Mouse (Mus musculus) liver, adult 2 months (tissue): ENCODE measurements at regions not wholly inside any gene's neighbourhood (a gene's known extent, or its start where the extent isn't known, plus 50 kb on each side); places are given as distances from the start of the nearest gene placed in this dataset.

Experiments used
- DNase-seq: peaks from one replicate; pipeline ENCODE4 v3.0.0-alpha.2; 2011; ENCODE audit warnings: low read depth, low spot score; ENCODE audit errors: extremely low read depth
- H3K27ac ChIP-seq: fragments of 200-500 bp; replicated peaks from 2 replicates; pipeline ENCODE4 v1.5.1; 2012; ENCODE audit warnings: low read depth, mild to moderate bottlenecking, control low read depth, inconsistent platforms, low read length; ENCODE audit not compliant: insufficient read depth
- H3K27me3 ChIP-seq: fragments of 200-500 bp; 2 replicates; pipeline ENCODE4 v1.6.1; 2012; ENCODE audit warnings: mild to moderate bottlenecking, moderate library complexity, low read length, inconsistent platforms; ENCODE audit not compliant: control insufficient read depth, insufficient read depth
- H3K36me3 ChIP-seq: fragments of 200-500 bp; 2 replicates; pipeline ENCODE4 v1.6.1; 2012; ENCODE audit warnings: low read length, inconsistent platforms; ENCODE audit not compliant: control insufficient read depth, insufficient read depth
- H3K4me1 ChIP-seq: fragments of 200-500 bp; 2 replicates; pipeline ENCODE4 v1.6.1; 2011; ENCODE audit warnings: low read length; ENCODE audit not compliant: control insufficient read depth, insufficient read depth
- H3K4me3 ChIP-seq: fragments of 200-500 bp; 2 replicates; pipeline ENCODE4 v1.5.1; 2011; ENCODE audit warnings: low read depth, mild to moderate bottlenecking, control low read depth, low read length, moderate library complexity; ENCODE audit not compliant: insufficient read depth
- H3K79me2 ChIP-seq: fragments of 200-500 bp; 2 replicates; pipeline ENCODE4 v1.6.1; 2012; ENCODE audit warnings: inconsistent platforms, mild to moderate bottlenecking, low read length, moderate library complexity; ENCODE audit not compliant: control insufficient read depth, insufficient read depth
- H3K9ac ChIP-seq: fragments of 200-500 bp; 2 replicates; pipeline ENCODE4 v1.6.1; 2012; ENCODE audit warnings: low read depth, mild to moderate bottlenecking, control low read depth, inconsistent platforms, low read length
- CTCF ChIP-seq: fragments of 200-500 bp; IDR thresholded peaks from 2 replicates; pipeline ENCODE4 v1.5.1; 2011; ENCODE audit warnings: low read depth, low read length, control low read depth
- POLR2A ChIP-seq: fragments of 200-500 bp; IDR thresholded peaks from 2 replicates; pipeline ENCODE4 v1.6.1; 2011; ENCODE audit warnings: low read length, control low read depth; ENCODE audit not compliant: insufficient read depth; ENCODE audit errors: extremely low read depth
- WGBS: fragments of 180-500 bp; shearing (Covaris S2); methylation state at CpG from one replicate; pipeline ENCODE4 v1.1.7; 2018; 5-methylcytosine and 5-hydroxymethylcytosine counted together

DNA sequence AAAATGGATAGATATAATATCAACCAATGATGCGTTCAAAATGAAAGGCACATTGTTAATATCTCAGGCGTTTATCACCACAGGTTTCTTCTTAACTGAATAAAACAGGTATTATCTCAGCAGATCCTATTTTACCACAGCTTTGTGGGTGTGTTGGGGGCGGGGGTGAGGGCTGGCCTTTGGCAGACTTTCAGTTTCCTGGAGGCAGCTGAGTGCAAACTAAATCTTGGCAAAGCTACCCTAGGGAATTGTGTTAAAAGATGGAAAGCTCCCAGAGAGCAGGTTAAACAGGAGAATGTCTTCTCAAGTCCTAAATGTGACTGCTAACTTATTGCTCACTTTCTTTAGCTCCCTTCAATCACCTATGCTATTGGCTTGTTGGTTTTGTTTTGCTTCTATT is 223.8 kb downstream of the Kdm4c start:
- Histone ChIP-seq H3K27me3 (no peaks in the 10 kb centered on the region), H3K4me3 (no peak overlapping the region), H3K9ac (no peak overlapping the region), H3K36me3 (no peaks in the 10 kb centered on the region), H3K4me1 (no peaks in the 10 kb centered on the region), H3K27ac (no peak overlapping the region), H3K79me2 (no peaks in the 10 kb centered on the region)
- no peak for DNase-seq
- WGBS, result 45% methylated on average over 3 of the region's 3 CpGs
- TF ChIP-seq CTCF (no peak), POLR2A (no peak)

DNA sequence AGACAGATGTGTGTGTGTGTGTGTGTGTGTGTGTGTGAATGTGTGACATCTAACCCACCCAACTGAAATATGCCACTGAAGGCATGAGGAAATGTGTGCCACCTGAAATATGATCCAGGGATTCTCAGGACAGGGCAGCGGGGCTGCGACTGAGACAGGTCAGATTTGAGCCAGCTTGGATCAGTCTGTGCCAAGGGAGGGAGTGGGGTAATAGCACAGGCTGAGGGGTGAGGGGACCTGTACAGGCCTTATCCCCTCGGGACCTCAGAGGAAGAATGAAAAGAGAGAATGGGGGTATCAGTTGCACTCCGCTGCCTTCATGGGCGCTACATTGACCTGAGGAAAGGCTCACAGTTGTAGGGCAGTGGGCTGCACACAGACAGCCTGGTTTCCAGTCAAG is 270.2 kb downstream of the Kdm4c start:
- no peak for DNase-seq
- no peak overlapping the region for H3K27ac ChIP-seq
- no peaks in the 10 kb centered on the region for H3K4me1 ChIP-seq
- WGBS, result 83% methylated on average over 5 of the region's 5 CpGs
- H3K36me3 ChIP-seq, result no peaks in the 10 kb centered on the region
- TF ChIP-seq POLR2A, result no peak
- H3K27me3 ChIP-seq, result no peaks in the 10 kb centered on the region
- H3K9ac ChIP-seq, result no peak overlapping the region
- no peaks in the 10 kb centered on the region for H3K79me2 ChIP-seq
- H3K4me3 ChIP-seq, result no peak overlapping the region

DNA sequence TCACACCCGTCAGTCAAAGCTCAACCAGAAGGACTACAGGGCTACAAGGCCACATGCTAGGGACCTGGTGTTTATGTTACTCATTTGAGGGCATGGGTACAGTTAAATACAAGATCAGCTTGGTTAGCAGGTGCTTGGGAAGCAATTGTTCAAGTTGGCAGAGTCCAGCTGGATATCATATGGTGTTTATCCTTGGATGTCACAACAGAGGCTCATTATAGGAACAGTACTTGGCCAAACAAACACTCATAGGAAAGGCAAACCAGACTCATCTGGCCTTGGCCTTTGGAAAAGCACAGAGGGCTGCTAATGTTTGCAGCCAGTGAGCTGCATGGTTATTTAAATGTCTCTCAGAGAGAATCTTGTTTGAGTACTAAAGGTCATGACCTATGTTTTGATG is 311.6 kb downstream of the Kdm4c start:
- 84% methylated on average over 1 of the region's 1 CpGs for WGBS
- Histone ChIP-seq H3K4me3 (no peak overlapping the region), H3K27me3 (no peaks in the 10 kb centered on the region), H3K79me2 (no peaks in the 10 kb centered on the region), H3K4me1 (no peaks in the 10 kb centered on the region), H3K27ac (no peak overlapping the region), H3K9ac (no peak overlapping the region), H3K36me3 (no peaks in the 10 kb centered on the region)
- TF ChIP-seq CTCF (no peak), POLR2A (no peak)
- DNase-seq, result no peak

DNA sequence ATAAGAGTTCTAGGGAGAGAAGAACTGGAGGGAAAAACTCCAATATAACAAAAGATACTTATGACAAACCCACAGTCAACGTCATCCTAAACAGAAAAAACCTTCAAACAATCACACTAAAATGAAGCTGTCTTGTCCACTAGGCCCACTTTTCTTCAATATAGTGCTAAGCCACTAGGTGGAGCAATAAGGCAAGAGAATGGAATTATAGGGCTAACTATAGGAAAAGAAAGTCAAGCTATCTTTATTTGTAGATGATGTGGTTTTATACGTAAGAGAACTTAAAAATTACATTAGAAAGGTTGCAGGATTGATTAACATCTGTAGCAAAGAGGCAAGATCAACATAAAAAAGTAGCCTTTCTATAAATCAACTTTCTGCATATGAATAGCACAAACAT is 321.3 kb downstream of the Kdm4c start:
- no peaks in the 10 kb centered on the region for H3K4me1 ChIP-seq
- no peaks in the 10 kb centered on the region for H3K27me3 ChIP-seq
- H3K4me3 ChIP-seq, result no peak overlapping the region
- H3K36me3 ChIP-seq, result no peaks in the 10 kb centered on the region
- no peak overlapping the region for H3K9ac ChIP-seq
- WGBS, result 17% methylated on average over 2 of the region's 2 CpGs
- no peak overlapping the region for H3K27ac ChIP-seq
- peak; percentile 11 for DNase-seq
- H3K79me2 ChIP-seq, result no peaks in the 10 kb centered on the region
- peak; percentile 35; the same call in 1 of the 2 replicates for TF ChIP-seq CTCF
- no peak for TF ChIP-seq POLR2A

DNA sequence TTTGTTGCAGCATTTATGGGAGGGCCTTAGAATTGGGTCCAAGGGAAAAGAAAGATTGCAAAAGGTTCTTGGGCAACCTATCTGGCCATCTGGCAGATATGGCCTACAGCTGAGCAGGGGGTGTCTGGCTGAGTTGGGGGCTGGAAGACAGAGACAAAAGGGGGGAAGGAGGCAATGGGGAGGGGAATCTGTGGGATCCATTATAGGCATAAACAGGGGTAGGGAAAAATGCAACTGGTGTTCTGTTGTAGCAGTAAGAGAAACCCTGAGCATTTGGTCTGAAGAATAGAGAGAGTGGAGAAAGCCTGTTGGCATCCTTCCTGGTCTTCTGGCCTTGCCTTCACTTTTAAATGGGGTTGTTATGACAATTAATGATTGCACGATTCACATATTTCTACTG is 344.1 kb downstream of the Kdm4c start:
- no peak for TF ChIP-seq POLR2A
- TF ChIP-seq CTCF, result no peak
- Histone ChIP-seq H3K4me3 (no peak overlapping the region), H3K27me3 (no peaks in the 10 kb centered on the region), H3K36me3 (no peaks in the 10 kb centered on the region), H3K9ac (no peak overlapping the region), H3K27ac (no peak overlapping the region), H3K79me2 (no peaks in the 10 kb centered on the region), H3K4me1 (no peaks in the 10 kb centered on the region)
- WGBS, result 73% methylated on average over 1 of the region's 1 CpGs
- no peak for DNase-seq

DNA sequence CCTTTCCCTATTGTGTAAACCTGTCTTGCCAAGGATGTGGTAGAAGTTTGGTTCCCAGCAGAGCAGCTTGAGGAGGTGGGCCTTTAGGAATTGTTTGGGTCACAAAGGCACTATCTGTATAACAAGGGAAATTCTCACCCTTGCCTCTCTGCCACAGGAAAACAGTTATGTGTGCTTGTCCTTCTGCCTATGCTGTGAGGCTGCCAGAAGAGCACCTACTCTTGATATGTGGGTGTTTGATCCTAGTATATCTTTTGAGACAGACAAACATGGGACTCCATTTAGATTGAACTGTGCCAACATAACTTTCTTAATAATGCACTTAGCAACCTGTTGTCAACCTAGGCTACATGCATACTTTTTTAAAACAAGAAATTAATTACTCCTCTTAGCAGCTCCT is 344.8 kb downstream of the Kdm4c start:
- Histone ChIP-seq H3K27me3 (no peaks in the 10 kb centered on the region), H3K36me3 (no peaks in the 10 kb centered on the region), H3K4me1 (no peaks in the 10 kb centered on the region), H3K27ac (no peak overlapping the region), H3K9ac (no peak overlapping the region), H3K79me2 (no peaks in the 10 kb centered on the region), H3K4me3 (no peak overlapping the region)
- no peak for TF ChIP-seq POLR2A
- no peak for DNase-seq
